8 mouse cellular contexts compared by ENCODE assay signal in the genomic region with DNA sequence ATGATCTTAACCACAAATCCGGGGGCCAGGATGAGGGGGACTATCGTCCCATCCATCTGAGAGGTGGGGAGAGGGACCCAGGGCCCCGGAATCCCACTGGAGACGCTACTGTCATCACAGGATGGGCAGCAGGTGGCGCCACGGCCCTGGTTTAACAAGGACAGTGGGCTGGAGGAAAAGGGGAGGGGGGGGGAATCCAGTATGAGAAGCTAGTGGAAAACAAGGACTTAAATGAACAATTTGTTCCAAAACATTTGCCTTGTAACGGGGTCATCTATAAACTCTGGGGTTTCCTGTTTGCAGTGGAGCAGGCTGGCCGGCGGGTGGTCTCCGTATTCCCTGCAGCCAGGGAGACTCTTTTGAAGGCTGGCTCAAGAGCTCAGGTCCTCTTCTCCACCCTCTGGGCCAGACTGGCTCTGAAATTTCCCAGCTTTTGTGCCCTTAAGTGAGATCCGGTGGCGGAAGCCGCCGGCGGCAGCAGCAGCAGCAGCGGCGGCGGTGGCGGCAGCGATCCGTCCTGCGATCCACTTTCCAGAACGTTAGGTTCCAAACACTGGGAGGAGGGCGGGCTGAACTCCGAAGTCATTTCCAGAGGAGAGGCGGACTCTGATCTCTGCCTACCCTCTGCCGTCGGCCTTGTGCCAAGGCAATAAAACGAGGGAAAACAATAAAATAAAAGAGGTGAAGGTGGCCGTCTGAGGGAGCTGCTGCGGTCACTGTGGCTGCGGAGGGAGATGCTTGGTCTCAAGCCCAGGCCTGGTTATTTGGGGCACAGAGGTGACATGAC.
DNase-seq lines count a peak whose midpoint lies in the region; ATAC-seq lines count a peak whose summit lies in the region.

No protein-coding gene starts in this region.

- no peaks in the 10 kb centered on the region for H3K36me3 ChIP-seq in intestine, embryonic 15.5 days

- H3K4me2 ChIP-seq in intestine, embryonic 15.5 days (replicated peaks) = peak overlapping the region; percentile 85

- H3K4me1 ChIP-seq in intestine, embryonic 15.5 days (replicated peaks) = peaks cover 16% of the 10 kb centered on the region

- peak overlapping the region; percentile 43 for H3K4me3 ChIP-seq in intestine, embryonic 15.5 days (replicated peaks)

- peak; percentile 15 for DNase-seq in T-cell, adult 2 months (ENCODE audit: low spot score)
- peak; percentile 92 for DNase-seq in embryo, embryonic 10 days (ENCODE audit: low spot score)
- DNase-seq in gastrocnemius, postnatal 36 days = peak; percentile 75 to 78
- DNase-seq in left cerebral cortex, postnatal 14 days (ENCODE audit: low spot score in 2 of 2) = peak; percentile 88 to 90
- peak; percentile 79 for DNase-seq in right cerebral cortex, postnatal 25 days

- intact Hi-C loops in gastrocnemius, postnatal 36 days (cut with DNase I) = loop anchor here (2.0 to 5.0 kb wide), 3 partner anchors 225 to 406 kb away; no protein-coding TSS in a partner anchor
- intact Hi-C loops in left cerebral cortex, postnatal 14 days (cut with DNase I) = loop anchor here (1.0 to 10.0 kb wide), 4 partner anchors 93 to 406 kb away; a partner anchor contains a TSS

- H3K9ac ChIP-seq in intestine, embryonic 15.5 days = peak overlapping the region; percentile 40

- under 1% methylated on average over 32 of the region's 32 CpGs for WGBS in intestine, embryonic 15.5 days

- H3K27ac ChIP-seq in intestine, embryonic 15.5 days = peak overlapping the region; percentile 77; the same call in 1 of the 2 replicates

- ATAC-seq in intestine, embryonic 15.5 days = peak; percentile 79
- peak; percentile 78 for ATAC-seq in megakaryocyte progenitor cell, adult 5-6 weeks (replicated peaks; ENCODE audit: poor library complexity)
- no peak for ATAC-seq in erythroid progenitor cell, adult 5-6 weeks (replicated peaks; ENCODE audit: low FRiP score, poor library complexity, severe bottlenecking)

- no peaks in the 10 kb centered on the region for H3K9me3 ChIP-seq in intestine, embryonic 15.5 days

- H3K27me3 ChIP-seq in intestine, embryonic 15.5 days (replicated peaks) = no peaks in the 10 kb centered on the region

Comparison
In these comparisons a context has a peak if more than half of its experiments do, and no peak if none do; other contexts are left out.
1. DNase-seq: peak in every context shown above with its lines; median percentile 92 in embryo, embryonic 10 days; 89 in left cerebral cortex, postnatal 14 days; 79 in right cerebral cortex, postnatal 25 days; 76 in gastrocnemius, postnatal 36 days; 15 in T-cell, adult 2 months.